Mouse (Mus musculus): ENCODE results near the gene Gusb.

The Gusb gene

GRCm38 (mm10) chr5:130023767-130024539 is 21.1 kb upstream of the Gusb start:
- peak; percentile 99 for DNase-seq

DNA sequence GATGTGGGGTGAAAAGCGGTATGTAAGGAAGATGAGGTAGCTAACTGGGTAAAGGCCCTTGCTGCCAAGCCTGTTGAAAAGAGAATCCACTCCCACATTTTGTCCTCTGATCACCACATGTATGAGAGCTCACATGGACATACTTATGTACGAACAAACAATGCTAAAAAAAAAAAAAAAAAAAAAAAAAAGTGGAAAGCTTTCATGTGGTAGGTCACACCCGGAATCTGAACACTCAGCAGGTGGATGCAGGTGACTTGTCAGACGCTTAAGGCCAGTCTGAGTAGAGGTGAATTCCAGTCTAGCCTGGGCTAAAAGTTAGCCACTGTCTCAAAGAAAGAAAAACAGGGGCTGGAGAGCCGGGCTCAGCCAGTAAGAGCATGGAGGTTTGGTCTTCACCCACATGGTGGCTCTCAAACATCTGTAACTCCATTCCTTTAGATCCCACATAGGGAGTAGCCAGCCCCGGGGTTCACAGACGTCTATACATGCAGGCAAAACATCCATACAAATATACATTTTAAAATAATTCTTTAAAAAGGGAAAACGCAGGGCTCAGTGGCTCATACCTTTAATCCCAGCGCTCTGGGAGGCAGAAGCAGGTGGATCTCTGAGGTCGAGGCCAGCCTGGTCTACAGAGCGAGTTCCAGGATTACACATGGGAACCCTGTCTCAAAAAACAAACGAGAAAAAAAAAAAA is 20.4 kb upstream of the Gusb start:
- DNase-seq, result no peak

GRCm38 (mm10) chr5:130022366-130022765 is 19.5 kb upstream of the Gusb start:
- DNase-seq, result no peak

GRCm38 (mm10) chr5:130021361-130021966 is 18.6 kb upstream of the Gusb start:
- no peak for DNase-seq

DNA sequence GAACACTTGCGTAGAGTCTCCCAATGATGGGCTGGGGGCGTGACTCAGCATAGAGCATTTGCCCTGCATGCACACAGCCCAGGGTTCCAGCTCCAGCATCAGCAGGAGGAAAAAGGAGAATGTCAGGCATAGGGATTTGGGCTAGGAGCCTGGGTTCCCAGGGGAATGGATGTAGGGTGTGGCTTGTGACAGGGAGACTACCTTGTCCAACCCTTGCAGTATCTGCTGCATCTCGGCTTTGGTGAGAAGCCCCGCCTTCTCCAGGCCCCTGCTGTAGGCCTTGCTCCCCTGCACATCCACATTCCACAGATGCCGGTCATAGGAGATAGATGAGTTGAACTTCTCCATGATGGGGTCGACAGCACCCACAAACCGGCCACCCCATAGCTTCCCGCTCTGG is 16.6 kb upstream of the Gusb start:
- no peak for DNase-seq

- DNase-seq, result no peak
These were observed 12.3 kb upstream of the Gusb start for GRCm38 (mm10) chr5:130015104-130015503.

GRCm38 (mm10) chr5:130010961-130011360 is 8.1 kb upstream of the Gusb start:
- DNase-seq, result no peak

DNA sequence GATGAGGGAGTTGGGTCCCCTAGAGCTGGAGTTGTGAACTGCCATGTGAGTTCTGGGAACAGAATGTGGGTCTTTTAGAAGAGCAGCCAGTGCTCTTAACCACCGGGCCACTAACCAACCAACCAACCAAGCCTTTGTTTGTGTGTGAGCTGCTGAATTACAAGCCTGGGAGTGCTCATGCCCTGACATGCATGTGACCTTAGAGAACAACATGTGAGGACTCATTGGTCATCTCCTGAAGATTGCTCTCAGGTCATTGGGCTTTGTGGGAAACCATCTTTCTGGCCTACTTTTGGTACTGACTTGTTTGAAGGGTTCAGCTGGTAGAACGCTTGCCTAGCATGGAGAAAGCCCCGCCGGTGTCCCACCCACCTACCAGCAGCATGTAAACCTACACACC is 6.9 kb upstream of the Gusb start:
- no peak for DNase-seq

GRCm38 (mm10) chr5:130008034-130008590 is 5.3 kb upstream of the Gusb start:
- DNase-seq, result no peak

DNA sequence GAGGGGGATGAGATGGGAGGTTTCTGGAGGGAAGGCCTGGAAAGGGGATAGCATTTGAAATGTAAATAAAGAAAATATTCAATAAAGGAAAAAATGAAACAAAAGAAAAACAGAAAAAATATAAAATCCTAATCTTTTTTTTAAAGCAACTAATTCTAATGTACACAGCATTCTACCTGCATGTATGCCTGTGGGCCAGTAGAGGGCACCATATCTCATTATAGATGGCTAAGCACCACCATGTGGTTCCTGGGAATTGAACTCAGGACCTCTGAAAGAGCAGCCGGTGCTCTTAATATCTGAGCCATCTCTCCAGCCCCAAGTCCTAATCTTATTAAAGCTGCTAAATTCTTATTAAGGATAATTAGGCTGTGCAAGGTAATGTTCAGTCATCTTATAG is 4.5 kb upstream of the Gusb start:
- DNase-seq, result no peak

GRCm38 (mm10) chr5:130003229-130003628 is 380 bp upstream of the Gusb start:
- DNase-seq, result no peak

GRCm38 (mm10) chr5:130001356-130001987 is 1.4 kb downstream of the Gusb start:
- DNase-seq, result peak; percentile 93

- DNase-seq, result peak; percentile 98
These were observed 2.1 kb downstream of the Gusb start for GRCm38 (mm10) chr5:130000735-130001134.

DNA sequence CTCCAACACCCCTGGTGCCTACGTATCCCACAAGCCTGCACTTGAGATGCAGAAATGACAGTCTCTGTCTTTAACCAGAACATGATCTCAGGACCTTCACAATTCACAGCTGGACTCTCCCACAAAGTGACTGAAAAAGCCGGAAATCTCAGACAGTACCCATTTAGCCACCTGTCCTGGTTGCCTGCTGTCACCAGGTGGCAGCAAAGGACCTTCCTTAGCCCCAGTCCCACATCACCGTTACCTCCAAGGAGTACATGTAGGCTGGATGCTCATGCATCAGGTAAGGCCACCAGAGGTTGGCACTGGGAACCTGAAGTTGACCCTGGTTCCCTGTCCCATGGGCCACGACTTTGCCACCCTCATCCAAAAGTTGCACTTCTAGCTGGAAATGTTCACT is 3.8 kb downstream of the Gusb start:
- DNase-seq, result peak; percentile 94

DNA sequence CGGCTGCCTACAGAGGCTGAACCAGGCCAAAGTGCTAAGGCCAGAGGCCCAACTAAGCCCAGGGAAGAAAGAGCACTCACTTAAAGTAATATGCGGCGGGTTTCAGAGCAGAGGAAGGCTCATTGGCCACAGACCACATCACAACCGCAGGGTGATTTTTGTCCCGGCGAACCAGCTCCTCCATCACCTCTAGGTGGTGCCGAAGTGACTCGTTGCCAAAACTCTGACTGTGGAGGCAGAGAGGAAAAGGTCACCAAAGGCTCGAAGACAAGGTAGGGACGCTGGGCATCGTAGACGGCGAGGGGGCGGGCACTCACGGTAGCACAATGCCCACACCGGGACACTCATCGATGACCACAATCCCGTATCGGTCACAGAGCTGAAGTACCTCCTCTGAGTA is 5.1 kb downstream of the Gusb start:
- no peak for DNase-seq

GRCm38 (mm10) chr5:129994989-129995388 is 7.9 kb downstream of the Gusb start:
- DNase-seq, result peak; percentile 93

DNA sequence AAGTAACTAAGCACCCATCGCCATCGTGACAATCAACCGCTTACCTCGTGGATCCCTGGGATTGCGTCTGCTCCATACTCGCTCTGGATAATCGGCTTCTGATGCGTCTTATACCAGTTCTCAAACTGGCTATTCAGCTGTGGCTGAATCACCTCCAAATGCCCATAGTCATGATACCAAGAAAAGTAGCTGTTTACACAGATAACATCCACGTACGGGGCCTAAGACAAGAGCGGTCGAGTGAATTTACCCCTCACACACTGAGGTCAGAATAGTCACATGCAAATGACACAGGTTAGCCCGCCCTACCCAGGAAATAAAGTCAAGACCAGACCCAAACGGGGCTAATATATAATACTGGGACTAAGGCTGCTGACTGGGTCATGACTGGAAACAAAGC is 9.5 kb downstream of the Gusb start:
- no peak for DNase-seq

DNA sequence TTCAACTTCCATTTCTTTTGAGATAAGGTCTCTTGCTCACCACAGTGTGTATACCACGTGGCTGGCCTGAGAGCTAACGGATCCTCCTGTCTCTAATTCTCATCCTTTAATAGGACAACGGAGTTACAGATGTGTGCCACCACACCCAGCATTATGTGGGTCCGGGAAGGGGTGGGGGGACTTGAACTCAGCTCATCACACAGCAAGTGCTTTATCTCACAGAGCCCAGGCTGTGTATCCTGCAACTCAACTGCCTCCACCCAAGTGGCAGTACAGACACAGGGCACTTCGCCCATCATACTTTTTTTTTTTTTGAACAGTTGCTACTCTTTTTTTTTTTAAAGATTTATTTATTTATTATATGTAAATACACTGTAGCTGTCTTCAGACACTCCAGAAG is 11.0 kb downstream of the Gusb start:
- DNase-seq, result no peak

GRCm38 (mm10) chr5:129989376-129989775 is 13.5 kb downstream of the Gusb start:
- no peak for DNase-seq

- no peak for DNase-seq
These were observed 22.6 kb downstream of the Gusb start for GRCm38 (mm10) chr5:129980216-129980615.

DNA sequence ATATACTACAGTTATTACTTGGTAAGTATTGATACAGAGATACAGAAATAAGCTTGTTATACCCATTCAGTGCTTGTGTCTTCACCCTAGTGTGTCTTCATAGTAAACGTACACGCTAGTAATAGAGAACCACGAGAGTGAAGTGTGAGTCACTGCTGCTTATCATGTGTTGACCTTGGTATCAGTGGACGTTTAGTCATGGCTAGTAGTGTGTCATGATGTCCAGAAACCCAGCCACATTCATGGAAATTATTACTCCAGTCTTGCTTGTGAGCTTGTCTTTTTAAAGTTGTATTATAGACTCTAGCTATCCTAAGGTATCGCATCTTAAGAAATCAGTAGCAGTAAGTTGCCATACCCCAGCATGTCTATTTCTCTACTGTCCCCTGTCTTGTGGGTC is 24.2 kb downstream of the Gusb start:
- no peak for DNase-seq

GRCm38 (mm10) chr5:129977768-129978167 is 25.1 kb downstream of the Gusb start:
- DNase-seq, result no peak

DNA sequence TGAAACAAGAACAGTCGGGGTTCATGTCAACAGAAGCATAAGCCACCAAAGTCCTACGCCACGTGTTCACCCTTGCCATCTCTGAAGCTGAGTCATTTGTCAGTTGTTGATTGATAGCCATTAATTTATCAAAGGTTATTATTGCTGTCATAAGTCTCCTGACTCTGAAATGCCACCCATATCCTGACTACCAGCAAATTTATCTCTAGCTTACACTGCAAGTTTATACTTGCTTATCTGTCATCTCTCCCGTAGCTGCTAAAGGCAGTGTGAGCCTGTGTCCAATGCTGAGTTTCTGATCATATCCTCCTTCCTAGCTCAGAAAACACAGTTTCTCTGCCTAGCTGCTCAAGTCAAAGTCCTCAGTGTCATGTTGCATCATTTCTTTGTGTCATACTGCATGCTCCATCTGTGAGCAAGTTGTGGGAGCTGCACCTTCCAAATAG is 28.0 kb downstream of the Gusb start:
- peak; percentile 24 for DNase-seq
